Mouse (Mus musculus): ENCODE results near the gene Mrgpre. TPM values are rescaled to one million over a fixed set of nuclear protein-coding genes. Genes with fewer than 3 reads are reported as not detected.

Mrgpre gene
- polyA plus RNA-seq, 1 experiment from 2014 or later = 1.6 TPM

DNA sequence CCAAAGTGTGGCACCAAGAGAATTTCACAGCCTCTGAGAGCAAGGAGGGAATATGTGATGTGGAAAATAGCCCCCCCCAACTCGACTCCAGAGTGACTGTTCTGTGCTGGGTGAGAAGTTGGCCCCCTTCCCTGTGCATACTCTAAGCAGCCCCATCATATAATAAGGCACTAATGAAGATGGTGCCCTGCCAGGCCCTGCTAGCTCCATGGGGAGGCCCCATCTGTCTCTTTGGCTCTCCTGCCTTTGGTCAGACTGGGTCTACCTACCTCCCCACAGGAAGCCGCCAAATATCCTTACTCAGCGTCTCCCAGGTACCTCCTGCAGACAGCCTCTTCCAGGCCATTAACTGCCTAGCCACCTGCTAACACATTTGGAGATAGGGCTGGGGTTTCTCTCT lies 25.3 kb downstream of the Mrgpre start:
- no peaks in the 10 kb centered on the region for H3K9me3 ChIP-seq (ENCODE audit: control insufficient read depth, low read length)
- H3K4me1 ChIP-seq (replicated peaks; ENCODE audit: control insufficient read depth, insufficient read depth, low read length) = peaks cover 11% of the 10 kb centered on the region
- H3K4me2 ChIP-seq (ENCODE audit: low read depth, low read length) = no peak overlapping the region
- H3K27me3 ChIP-seq (ENCODE audit: control insufficient read depth, insufficient read depth, low read depth, low read length) = no peaks in the 10 kb centered on the region; the same call in 1 of the 2 replicates
- 70% methylated on average over 3 of the region's 3 CpGs for WGBS
- H3K36me3 ChIP-seq (ENCODE audit: control insufficient read depth, insufficient read depth, low read length) = no peaks in the 10 kb centered on the region
- no peak overlapping the region for H3K27ac ChIP-seq (ENCODE audit: low read length)
- no peak overlapping the region for H3K4me3 ChIP-seq (ENCODE audit: low read length)
- no peak for ATAC-seq (ENCODE audit: low read depth)
- no peak overlapping the region for H3K9ac ChIP-seq (ENCODE audit: low read length)

DNA sequence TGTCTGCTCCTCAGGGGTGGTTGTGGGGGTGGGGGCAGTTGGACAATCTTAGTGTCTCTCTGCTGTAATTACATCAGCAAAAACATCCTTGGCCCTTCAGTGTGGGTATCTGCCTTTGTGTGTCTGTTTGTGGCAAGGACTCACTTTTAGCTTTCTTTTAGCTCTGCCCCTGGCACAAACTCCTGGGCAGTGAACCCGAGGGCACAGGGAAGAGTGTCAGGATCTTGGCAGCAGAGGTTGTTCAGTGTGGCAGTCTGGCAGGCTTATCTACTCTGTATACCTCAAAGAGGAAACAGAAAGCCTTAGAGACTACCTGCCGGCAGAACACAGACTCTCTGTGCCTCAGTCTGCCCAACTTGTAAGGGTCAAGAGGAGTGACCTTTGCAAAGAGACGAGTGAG lies 26.6 kb downstream of the Mrgpre start:
- H3K36me3 ChIP-seq (ENCODE audit: control insufficient read depth, insufficient read depth, low read length) = no peaks in the 10 kb centered on the region
- H3K9me3 ChIP-seq (ENCODE audit: control insufficient read depth, low read length) = no peaks in the 10 kb centered on the region
- no peak for ATAC-seq (ENCODE audit: low read depth)
- H3K4me2 ChIP-seq (ENCODE audit: low read depth, low read length) = peak overlapping the region; percentile 78
- no peak overlapping the region for H3K4me3 ChIP-seq (ENCODE audit: low read length)
- no peak overlapping the region for H3K9ac ChIP-seq (ENCODE audit: low read length)
- peaks cover 11% of the 10 kb centered on the region for H3K4me1 ChIP-seq (replicated peaks; ENCODE audit: control insufficient read depth, insufficient read depth, low read length)
- no peaks in the 10 kb centered on the region; the same call in 1 of the 2 replicates for H3K27me3 ChIP-seq (ENCODE audit: control insufficient read depth, insufficient read depth, low read depth, low read length)
- 43% methylated on average over 3 of the region's 3 CpGs for WGBS
- H3K27ac ChIP-seq (ENCODE audit: low read length) = no peak overlapping the region

DNA sequence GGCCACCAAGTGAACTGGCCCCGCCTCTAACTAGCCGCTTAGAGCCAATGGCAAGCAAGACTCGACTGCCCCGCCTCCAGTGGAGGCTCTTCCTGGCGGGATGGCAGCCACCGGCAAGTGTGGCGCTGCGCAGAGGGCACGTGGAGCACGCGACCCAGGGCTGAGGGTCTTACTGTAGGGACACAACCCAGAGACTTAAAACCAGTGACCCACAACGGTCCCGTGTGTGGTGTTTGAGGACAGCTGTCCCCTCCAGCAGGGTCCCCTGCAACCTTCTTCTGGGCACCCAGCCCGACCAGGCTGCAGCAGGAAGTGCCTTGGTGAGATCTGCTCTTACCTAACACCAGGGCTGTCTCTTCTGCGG lies 27.3 kb downstream of the Mrgpre start:
- 1% methylated on average over 15 of the region's 15 CpGs for WGBS
- Histone ChIP-seq H3K27ac (ENCODE audit: low read length) (no peak overlapping the region), H3K4me3 (ENCODE audit: low read length) (peak overlapping the region; percentile 46), H3K9me3 (ENCODE audit: control insufficient read depth, low read length) (no peaks in the 10 kb centered on the region), H3K36me3 (ENCODE audit: control insufficient read depth, insufficient read depth, low read length) (no peaks in the 10 kb centered on the region), H3K9ac (ENCODE audit: low read length) (peak overlapping the region; percentile 53), H3K4me1 (replicated peaks; ENCODE audit: control insufficient read depth, insufficient read depth, low read length) (peaks cover 11% of the 10 kb centered on the region), H3K27me3 (ENCODE audit: control insufficient read depth, insufficient read depth, low read depth, low read length) (no peaks in the 10 kb centered on the region; the same call in 1 of the 2 replicates), H3K4me2 (ENCODE audit: low read depth, low read length) (peak overlapping the region; percentile 78)
- peak; percentile 93 for ATAC-seq (ENCODE audit: low read depth)

DNA sequence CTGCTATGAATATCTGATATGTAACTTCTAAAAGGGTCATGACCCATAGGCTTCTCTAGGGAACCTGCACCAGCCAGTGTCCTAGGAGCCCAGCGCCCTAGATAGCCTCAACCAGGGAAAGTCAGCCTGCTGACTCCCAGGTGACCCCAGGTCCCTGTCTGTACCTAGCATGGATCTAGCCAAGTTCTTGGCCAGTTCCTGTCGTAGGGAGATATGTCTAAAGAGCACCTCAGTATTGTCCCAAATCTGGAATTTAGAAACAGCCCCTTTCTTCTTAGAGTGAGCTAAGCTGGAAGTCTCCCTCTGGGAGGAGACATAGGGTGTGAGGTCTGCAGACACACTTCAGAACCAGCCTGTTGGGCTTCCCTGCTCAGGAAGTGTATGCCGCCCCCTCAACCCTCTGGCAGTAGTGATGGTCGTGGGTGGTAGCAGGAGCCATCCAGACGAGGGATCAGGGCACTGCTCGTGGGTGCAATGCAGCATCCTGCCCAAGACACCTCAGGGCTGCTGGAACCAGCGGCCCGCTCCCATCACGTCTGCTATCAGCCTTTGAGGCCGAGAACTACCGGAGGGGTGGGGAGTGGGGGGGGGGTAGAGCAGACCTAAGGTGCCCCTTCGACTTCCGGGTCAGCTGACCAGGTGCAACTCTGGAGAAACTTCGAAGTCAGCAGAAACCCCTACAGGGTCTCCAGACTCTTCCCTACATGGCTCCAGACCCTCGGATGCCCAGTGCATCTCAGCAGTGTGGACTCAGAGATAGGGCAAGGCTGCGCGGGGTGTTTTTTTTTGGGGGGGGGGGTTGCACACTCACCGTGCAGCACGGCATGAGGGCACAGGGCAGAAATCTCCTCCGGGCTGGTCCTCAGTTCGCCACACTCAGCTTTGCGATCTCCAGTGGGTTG lies 27.9 kb downstream of the Mrgpre start, which contains the start of gene Osbpl5:
Gene Osbpl5 (minus strand): TSS at position 861 of the 902 bp plus-strand sequence.
- peaks cover 11% of the 10 kb centered on the region for H3K4me1 ChIP-seq (replicated peaks; ENCODE audit: control insufficient read depth, insufficient read depth, low read length)
- no peak within 1 kb of the TSS for H3K27ac ChIP-seq (ENCODE audit: low read length)
- no peaks in the 10 kb centered on the region; the same call in 1 of the 2 replicates for H3K27me3 ChIP-seq (ENCODE audit: control insufficient read depth, insufficient read depth, low read depth, low read length)
- WGBS = 22% methylated on average over 20 of the region's 22 CpGs
- peak within 1 kb of the TSS; percentile 53 for H3K9ac ChIP-seq (ENCODE audit: low read length)
- no peak for ATAC-seq (ENCODE audit: low read depth)
- no peaks in the 10 kb centered on the region for H3K9me3 ChIP-seq (ENCODE audit: control insufficient read depth, low read length)
- H3K4me3 ChIP-seq (ENCODE audit: low read length) = peak within 1 kb of the TSS; percentile 46
- H3K4me2 ChIP-seq (ENCODE audit: low read depth, low read length) = peak within 1 kb of the TSS; percentile 78
- H3K36me3 ChIP-seq (ENCODE audit: control insufficient read depth, insufficient read depth, low read length) = no peaks in the 10 kb centered on the region

DNA sequence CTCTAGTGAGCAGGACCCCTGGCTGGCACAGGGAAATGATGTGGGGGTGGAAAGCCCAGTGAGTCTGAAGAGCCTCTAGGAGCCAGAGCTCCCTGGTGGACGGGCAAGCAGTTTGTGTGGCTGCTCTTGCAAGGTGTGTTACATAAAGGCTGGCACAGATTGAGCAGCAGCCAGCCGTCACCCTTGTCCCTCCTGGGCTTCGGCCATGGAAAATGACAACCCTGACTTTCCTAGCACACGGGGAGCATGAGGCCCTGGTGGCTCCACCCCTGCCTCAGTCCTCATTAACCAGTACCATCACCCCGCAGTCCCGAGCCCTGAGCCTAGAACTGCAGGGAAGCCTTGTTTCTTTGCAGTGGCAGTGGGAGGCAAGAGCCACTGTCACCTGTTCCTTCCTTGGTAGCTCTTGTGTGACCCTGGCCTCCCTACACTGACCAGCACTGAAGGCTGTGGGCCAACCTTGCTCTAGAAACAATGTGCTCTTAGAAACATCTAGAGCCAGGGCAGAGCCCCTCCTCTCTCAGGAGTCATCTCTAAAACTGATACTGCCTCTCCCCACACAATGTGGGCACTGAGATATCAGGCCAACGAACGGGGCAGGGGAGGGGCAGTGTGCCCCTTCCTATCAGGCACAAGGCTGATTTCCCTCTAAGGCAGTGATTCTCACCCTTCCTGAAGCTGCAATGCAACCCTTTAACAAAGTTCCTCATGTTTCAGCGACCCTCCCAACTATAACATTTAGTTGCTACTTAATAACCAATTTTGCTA lies 28.8 kb downstream of the Mrgpre start:
- no peaks in the 10 kb centered on the region for H3K9me3 ChIP-seq (ENCODE audit: control insufficient read depth, low read length)

DNA sequence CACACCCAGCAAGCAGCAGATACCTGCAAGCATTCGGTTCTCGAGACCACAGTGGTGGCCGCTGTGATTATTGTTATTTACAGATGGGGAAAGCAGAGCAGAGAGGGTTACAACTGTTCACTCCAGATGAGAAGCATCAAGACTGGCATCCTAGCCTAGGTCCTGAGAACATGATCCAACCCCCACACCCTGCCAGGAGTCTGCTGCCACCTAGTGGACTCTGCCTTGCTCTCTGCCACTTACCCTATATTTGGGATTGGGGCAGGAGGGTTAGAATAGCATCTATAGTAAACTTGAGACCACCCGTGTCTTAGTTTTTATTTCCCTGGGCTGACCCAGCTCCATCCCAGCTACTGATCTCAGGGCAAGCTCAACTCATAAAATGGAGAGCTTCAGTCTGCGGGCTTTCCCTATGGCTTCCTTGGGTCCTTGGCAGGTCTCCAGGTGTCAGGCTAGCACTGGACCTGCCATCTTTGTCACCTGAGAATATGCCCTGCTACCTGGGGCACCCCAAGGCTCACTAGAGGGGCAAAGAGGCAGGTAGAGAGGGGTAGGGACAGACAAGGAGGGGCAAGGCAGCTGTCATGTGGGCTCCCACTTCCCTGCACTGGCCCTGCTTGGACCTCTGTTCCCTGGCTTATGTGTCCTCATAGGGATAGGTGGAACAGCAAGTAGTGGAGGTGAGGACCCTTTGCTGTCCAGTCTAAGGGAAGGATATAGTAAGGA lies 30.1 kb downstream of the Mrgpre start:
- no peaks in the 10 kb centered on the region for H3K36me3 ChIP-seq (ENCODE audit: control insufficient read depth, insufficient read depth, low read length)
- H3K9me3 ChIP-seq (ENCODE audit: control insufficient read depth, low read length) = no peaks in the 10 kb centered on the region
- H3K9ac ChIP-seq (ENCODE audit: low read length) = no peak overlapping the region
- H3K4me2 ChIP-seq (ENCODE audit: low read depth, low read length) = no peak overlapping the region
- no peak overlapping the region for H3K4me3 ChIP-seq (ENCODE audit: low read length)
- WGBS = 39% methylated on average over 5 of the region's 5 CpGs
- H3K4me1 ChIP-seq (replicated peaks; ENCODE audit: control insufficient read depth, insufficient read depth, low read length) = peaks cover 11% of the 10 kb centered on the region
- H3K27me3 ChIP-seq (ENCODE audit: control insufficient read depth, insufficient read depth, low read depth, low read length) = no peaks in the 10 kb centered on the region; the same call in 1 of the 2 replicates
- H3K27ac ChIP-seq (ENCODE audit: low read length) = no peak overlapping the region
- peak; percentile 40 for ATAC-seq (ENCODE audit: low read depth)

More for the DNA sequence above, 28.8 kb downstream of the Mrgpre start:
- Histone ChIP-seq H3K36me3 (ENCODE audit: control insufficient read depth, insufficient read depth, low read length) (no peaks in the 10 kb centered on the region), H3K4me2 (ENCODE audit: low read depth, low read length) (no peak overlapping the region), H3K27ac (ENCODE audit: low read length) (no peak overlapping the region), H3K4me3 (ENCODE audit: low read length) (no peak overlapping the region), H3K27me3 (ENCODE audit: control insufficient read depth, insufficient read depth, low read depth, low read length) (no peaks in the 10 kb centered on the region; the same call in 1 of the 2 replicates), H3K9ac (ENCODE audit: low read length) (no peak overlapping the region), H3K4me1 (replicated peaks; ENCODE audit: control insufficient read depth, insufficient read depth, low read length) (peaks cover 11% of the 10 kb centered on the region)
- no peak for ATAC-seq (ENCODE audit: low read depth)
- 67% methylated on average over 9 of the region's 9 CpGs for WGBS

DNA sequence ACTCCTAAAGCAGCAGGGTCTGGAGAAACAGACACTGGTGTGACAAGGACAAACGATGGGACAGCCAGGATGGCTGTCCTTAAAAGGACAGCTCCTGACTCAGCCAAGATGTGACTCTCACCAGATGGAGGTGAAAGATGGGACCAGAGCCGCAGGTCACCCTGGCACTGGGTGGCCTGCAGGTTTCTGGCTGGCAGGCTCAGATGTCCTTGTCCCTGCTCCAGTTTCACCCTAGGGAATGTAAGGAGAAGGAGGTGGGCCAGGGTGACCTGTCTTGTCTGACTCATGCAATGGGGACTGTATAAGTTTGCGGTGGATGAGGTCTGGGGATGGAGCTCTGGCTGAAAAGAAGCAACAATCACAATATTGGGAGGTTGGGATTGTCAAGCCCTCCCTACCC lies 31.7 kb downstream of the Mrgpre start:
- no peak overlapping the region for H3K27ac ChIP-seq (ENCODE audit: low read length)
- H3K9me3 ChIP-seq (ENCODE audit: control insufficient read depth, low read length) = no peaks in the 10 kb centered on the region
- no peaks in the 10 kb centered on the region for H3K36me3 ChIP-seq (ENCODE audit: control insufficient read depth, insufficient read depth, low read length)
- peaks cover 15% of the 10 kb centered on the region for H3K4me1 ChIP-seq (replicated peaks; ENCODE audit: control insufficient read depth, insufficient read depth, low read length)
- H3K9ac ChIP-seq (ENCODE audit: low read length) = no peak overlapping the region
- H3K4me2 ChIP-seq (ENCODE audit: low read depth, low read length) = no peak overlapping the region
- 77% methylated on average over 3 of the region's 3 CpGs for WGBS
- ATAC-seq (ENCODE audit: low read depth) = no peak
- H3K27me3 ChIP-seq (ENCODE audit: control insufficient read depth, insufficient read depth, low read depth, low read length) = no peaks in the 10 kb centered on the region; the same call in 1 of the 2 replicates
- H3K4me3 ChIP-seq (ENCODE audit: low read length) = no peak overlapping the region

DNA sequence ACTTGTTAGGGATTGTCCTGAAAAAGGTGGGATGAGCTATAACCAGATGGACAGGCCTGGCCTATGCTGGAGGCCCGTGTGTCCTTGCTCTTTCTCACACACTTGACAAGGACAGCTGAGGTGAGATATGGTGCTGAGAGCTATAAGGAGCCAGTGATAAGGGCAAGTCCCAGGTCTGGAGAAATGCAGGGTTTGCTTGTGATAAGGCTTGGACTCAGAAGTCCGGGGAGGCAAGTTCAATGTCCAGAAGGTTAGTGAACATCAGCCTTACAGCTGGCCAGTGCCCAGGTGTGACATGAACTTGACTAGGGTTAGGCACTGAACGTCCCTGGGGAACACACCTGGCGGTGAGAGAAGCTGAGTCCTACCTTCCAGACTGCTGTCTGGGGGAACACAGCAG lies 32.2 kb downstream of the Mrgpre start:
- ATAC-seq (ENCODE audit: low read depth) = no peak
- no peak overlapping the region for H3K9ac ChIP-seq (ENCODE audit: low read length)
- 50% methylated on average over 4 of the region's 4 CpGs for WGBS
- H3K9me3 ChIP-seq (ENCODE audit: control insufficient read depth, low read length) = no peaks in the 10 kb centered on the region
- no peak overlapping the region for H3K4me3 ChIP-seq (ENCODE audit: low read length)
- no peak overlapping the region for H3K27ac ChIP-seq (ENCODE audit: low read length)
- no peaks in the 10 kb centered on the region; the same call in 1 of the 2 replicates for H3K27me3 ChIP-seq (ENCODE audit: control insufficient read depth, insufficient read depth, low read depth, low read length)
- no peak overlapping the region for H3K4me2 ChIP-seq (ENCODE audit: low read depth, low read length)
- peaks cover 10% of the 10 kb centered on the region for H3K4me1 ChIP-seq (replicated peaks; ENCODE audit: control insufficient read depth, insufficient read depth, low read length)
- H3K36me3 ChIP-seq (ENCODE audit: control insufficient read depth, insufficient read depth, low read length) = no peaks in the 10 kb centered on the region
